ENCODE assay signal across 16 mouse cellular contexts in genomic region chr5:50490223-50490622, GRCm38 (mm10).
"Had no signal": no experiment of that assay in that cellular context is flagged by ENCODE, and none has a peak within 500 bp of the region (broad histone marks: within the 10 kb centered on the region; RNA-seq: fewer than 3 reads in every experiment).

No protein-coding gene starts in this region.

- H3K27ac ChIP-seq: neural tube, embryonic 13.5 days; neural tube, embryonic 15.5 days; stomach, embryonic 15.5 days; stomach, postnatal 0 days had no signal

- H3K36me3 ChIP-seq: neural tube, embryonic 13.5 days; neural tube, embryonic 15.5 days; stomach, embryonic 15.5 days had no signal

- DNase-seq: retina, postnatal 1 day; right cerebral cortex, adult 18-20 months; right cerebral cortex, postnatal 14 days; right cerebral cortex, postnatal 25 days; right cerebral cortex, postnatal 4 days; spleen, adult 18-20 months; thymus, adult 18-20 months; thymus, adult 2 months; thymus, postnatal 14 days; thymus, postnatal 25 days; thymus, postnatal 36 days; thymus, postnatal 4 days had no signal

- H3K9me3 ChIP-seq: neural tube, embryonic 13.5 days; neural tube, embryonic 15.5 days; stomach, embryonic 15.5 days had no signal

- H3K27me3 ChIP-seq: neural tube, embryonic 13.5 days; neural tube, embryonic 15.5 days; stomach, embryonic 15.5 days had no signal

- H3K4me1 ChIP-seq: neural tube, embryonic 13.5 days; neural tube, embryonic 15.5 days; stomach, embryonic 15.5 days had no signal

- H3K4me3 ChIP-seq: neural tube, embryonic 13.5 days; neural tube, embryonic 15.5 days; stomach, embryonic 15.5 days had no signal
